Mouse (Mus musculus) hindbrain, embryonic 15.5 days (tissue): ENCODE data around the gene Tenm3. TPM values are rescaled to one million over a fixed set of nuclear protein-coding genes. Genes with fewer than 3 reads are reported as not detected.

Experiments
- ATAC-seq: fragments of 200-750 bp; cut with Nextera tagmentation; 2 replicates; pipeline ENCODE4 v1.8.0; 2017; ENCODE audit warnings: low read depth, moderate number of reproducible peaks, moderate TSS enrichment; ENCODE audit not compliant: low FRiP score
- H3K27ac ChIP-seq: fragments of 300-500 bp; sonication (generic); replicated peaks from 2 replicates; pipeline ENCODE4 v1.5.1; 2015; ENCODE audit warnings: mild to moderate bottlenecking, inconsistent platforms
- H3K27me3 ChIP-seq: fragments of 300-500 bp; sonication (generic); 2 replicates; pipeline ENCODE4 v1.6.1; 2015; ENCODE audit warnings: control low read depth, inconsistent platforms
- H3K36me3 ChIP-seq: fragments of 300-500 bp; sonication (generic); 2 replicates; pipeline ENCODE4 v1.6.1; 2015; ENCODE audit warnings: control low read depth, inconsistent platforms
- H3K4me1 ChIP-seq: fragments of 300-500 bp; sonication (generic); replicated peaks from 2 replicates; pipeline ENCODE4 v1.6.1; 2015; ENCODE audit warnings: control low read depth, inconsistent platforms
- H3K4me2 ChIP-seq: fragments of 300-500 bp; sonication (generic); 2 replicates; pipeline ENCODE4 v1.6.1; 2015; ENCODE audit warnings: moderate library complexity, mild to moderate bottlenecking, inconsistent platforms
- H3K4me3 ChIP-seq: fragments of 300-500 bp; sonication (generic); 2 replicates; pipeline ENCODE4 v1.5.1; 2015; ENCODE audit warnings: mild to moderate bottlenecking, inconsistent platforms
- H3K9ac ChIP-seq: fragments of 300-500 bp; sonication (generic); 2 replicates; pipeline ENCODE4 v1.6.1; 2015; ENCODE audit warnings: inconsistent platforms
- H3K9me3 ChIP-seq: fragments of 300-500 bp; sonication (generic); 2 replicates; pipeline ENCODE4 v1.6.1; 2016; ENCODE audit warnings: control low read depth, inconsistent platforms
- WGBS: fragments of 180-500 bp; shearing (Covaris S2); methylation state at CpG from one replicate; pipeline ENCODE4 v1.1.7; 2015; 5-methylcytosine and 5-hydroxymethylcytosine counted together
- polyA plus RNA-seq: library from polyadenylated mRNA; unstranded; fragments of >200 nt; fragmentation: Nextera tagmentation; extraction: Ambion mirVana; gene quantifications from 2 replicates; pipeline ENCODE4 v1.2.1, GENCODE M21; 2015

Gene Tenm3
- polyA plus RNA-seq, 1 experiment from 2014 or later, result 32.7 TPM

DNA sequence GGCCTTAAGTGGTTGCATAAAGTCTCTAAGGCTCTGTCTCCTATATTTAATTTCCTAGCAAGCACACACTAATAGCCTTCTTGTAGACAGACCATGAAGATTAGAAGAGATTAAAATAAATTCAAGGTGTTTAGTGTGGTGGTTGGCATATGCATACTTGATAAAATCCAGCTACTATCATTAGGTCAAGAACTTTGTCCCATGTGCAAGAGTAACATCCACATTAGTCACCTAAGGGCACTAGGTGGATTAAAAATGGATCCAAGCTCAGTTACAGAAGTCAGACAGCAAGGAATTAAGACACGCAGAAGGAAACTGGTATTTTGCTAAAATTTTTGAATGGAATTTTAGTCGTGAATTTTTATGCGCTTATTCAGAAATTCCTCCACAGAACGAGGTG, 155.0 kb downstream of the Tenm3 start:
- WGBS, result 91% methylated on average over 4 of the region's 4 CpGs
- ATAC-seq, result no peak

DNA sequence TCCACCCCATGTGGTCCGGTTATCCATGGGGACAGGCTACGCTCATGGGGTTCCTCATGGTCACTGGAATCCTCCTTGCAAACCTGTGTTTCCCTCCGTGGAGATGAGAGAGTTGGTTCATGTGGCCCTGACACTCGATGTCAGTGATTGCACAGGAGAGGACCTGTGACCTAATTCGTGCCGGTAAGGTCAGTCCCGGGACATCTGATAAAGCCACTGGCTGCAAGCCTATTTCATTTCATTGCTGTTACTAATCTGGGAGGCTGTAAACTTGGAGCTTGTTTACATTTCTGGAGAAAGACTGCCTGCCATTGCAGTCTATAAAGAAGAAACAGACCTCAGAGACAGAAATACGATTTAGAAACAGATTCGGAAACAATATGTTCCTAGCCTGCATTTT, 155.6 kb downstream of the Tenm3 start:
- Histone ChIP-seq H3K9ac (no peak overlapping the region), H3K4me2 (no peak overlapping the region), H3K27me3 (no peaks in the 10 kb centered on the region), H3K4me1 (no peaks in the 10 kb centered on the region), H3K4me3 (no peak overlapping the region), H3K9me3 (no peaks in the 10 kb centered on the region), H3K27ac (no peak overlapping the region), H3K36me3 (no peaks in the 10 kb centered on the region)
- 84% methylated on average over 9 of the region's 9 CpGs for WGBS
- no peak for ATAC-seq

More for the DNA sequence above, 155.0 kb downstream of the Tenm3 start:
- no peak overlapping the region for H3K27ac ChIP-seq
- no peak overlapping the region for H3K9ac ChIP-seq
- H3K27me3 ChIP-seq, result no peaks in the 10 kb centered on the region
- no peaks in the 10 kb centered on the region for H3K36me3 ChIP-seq
- no peaks in the 10 kb centered on the region for H3K4me1 ChIP-seq
- no peak overlapping the region for H3K4me2 ChIP-seq
- no peaks in the 10 kb centered on the region for H3K9me3 ChIP-seq
- no peak overlapping the region for H3K4me3 ChIP-seq

DNA sequence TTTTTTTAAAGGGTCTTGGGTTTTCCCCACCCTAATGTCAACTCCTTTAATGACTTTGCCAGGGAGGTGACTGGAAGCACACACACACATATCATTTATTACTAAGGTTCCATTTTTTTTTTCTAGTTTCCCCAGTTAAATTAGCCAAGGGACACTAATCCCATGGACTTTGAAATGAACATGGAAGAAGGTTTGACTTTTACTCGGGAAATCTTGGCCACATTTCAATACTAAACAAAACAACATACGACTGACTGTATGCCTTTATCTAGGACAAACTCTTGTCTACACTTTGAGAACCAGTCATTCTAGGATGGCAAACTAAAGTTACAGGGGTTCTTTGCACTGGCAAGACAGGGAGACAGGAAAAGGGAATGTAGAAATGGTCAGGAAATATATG, 170.3 kb downstream of the Tenm3 start:
- no peaks in the 10 kb centered on the region for H3K27me3 ChIP-seq
- WGBS, result 86% methylated on average over 2 of the region's 2 CpGs
- ATAC-seq, result no peak
- no peak overlapping the region for H3K4me3 ChIP-seq
- H3K36me3 ChIP-seq, result no peaks in the 10 kb centered on the region
- H3K4me1 ChIP-seq, result no peaks in the 10 kb centered on the region
- H3K4me2 ChIP-seq, result no peak overlapping the region
- H3K27ac ChIP-seq, result no peak overlapping the region
- no peaks in the 10 kb centered on the region for H3K9me3 ChIP-seq
- no peak overlapping the region for H3K9ac ChIP-seq

DNA sequence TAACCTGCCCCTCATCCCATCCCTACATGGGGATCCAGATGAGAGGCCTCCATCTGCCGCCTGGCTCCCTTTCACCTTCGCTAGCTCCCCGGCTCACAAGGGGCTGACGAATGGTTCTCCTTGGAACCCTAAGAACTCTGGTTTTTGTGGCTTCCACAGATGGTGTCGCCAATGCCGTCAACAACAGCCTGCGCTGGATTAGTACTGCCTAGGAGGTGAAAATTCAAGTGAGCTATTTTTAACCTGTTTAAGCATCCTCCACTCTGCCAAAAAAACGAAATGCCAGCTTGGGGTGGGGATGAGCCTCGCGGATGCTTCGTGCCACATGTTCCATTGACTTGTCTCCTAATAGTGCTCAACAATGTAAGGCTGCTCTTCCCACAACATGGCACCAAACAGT, 171.3 kb downstream of the Tenm3 start:
- H3K4me3 ChIP-seq, result no peak overlapping the region
- H3K9ac ChIP-seq, result no peak overlapping the region
- no peaks in the 10 kb centered on the region for H3K4me1 ChIP-seq
- ATAC-seq, result no peak
- no peaks in the 10 kb centered on the region for H3K9me3 ChIP-seq
- WGBS, result 92% methylated on average over 11 of the region's 11 CpGs
- no peaks in the 10 kb centered on the region for H3K27me3 ChIP-seq
- no peak overlapping the region for H3K4me2 ChIP-seq
- H3K36me3 ChIP-seq, result no peaks in the 10 kb centered on the region
- H3K27ac ChIP-seq, result no peak overlapping the region

DNA sequence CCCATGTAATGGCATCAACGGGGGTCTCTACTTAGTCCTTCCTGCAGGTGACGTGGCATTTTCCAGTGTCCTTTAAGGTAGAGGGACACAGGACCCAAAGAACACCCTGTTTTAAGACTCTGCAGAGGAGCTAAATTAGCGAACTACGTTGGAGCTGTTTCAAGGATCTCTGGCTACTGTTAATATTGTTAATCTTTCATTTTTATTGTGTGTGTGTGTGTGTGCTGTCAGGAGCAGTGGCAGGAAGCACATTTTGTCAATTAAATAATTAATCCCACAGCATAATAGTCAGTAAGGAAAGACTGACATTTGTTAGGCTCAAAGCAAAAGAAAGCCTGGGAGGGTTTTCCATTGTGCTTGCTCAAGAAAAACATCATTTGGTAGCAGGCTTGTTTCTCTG, 172.4 kb downstream of the Tenm3 start:
- H3K27me3 ChIP-seq, result no peaks in the 10 kb centered on the region
- H3K9me3 ChIP-seq, result no peaks in the 10 kb centered on the region
- no peak overlapping the region for H3K4me2 ChIP-seq
- H3K4me1 ChIP-seq, result no peaks in the 10 kb centered on the region
- no peak overlapping the region for H3K4me3 ChIP-seq
- H3K9ac ChIP-seq, result no peak overlapping the region
- WGBS, result 60% methylated on average over 4 of the region's 4 CpGs
- H3K27ac ChIP-seq, result no peak overlapping the region
- no peaks in the 10 kb centered on the region for H3K36me3 ChIP-seq
- no peak for ATAC-seq

DNA sequence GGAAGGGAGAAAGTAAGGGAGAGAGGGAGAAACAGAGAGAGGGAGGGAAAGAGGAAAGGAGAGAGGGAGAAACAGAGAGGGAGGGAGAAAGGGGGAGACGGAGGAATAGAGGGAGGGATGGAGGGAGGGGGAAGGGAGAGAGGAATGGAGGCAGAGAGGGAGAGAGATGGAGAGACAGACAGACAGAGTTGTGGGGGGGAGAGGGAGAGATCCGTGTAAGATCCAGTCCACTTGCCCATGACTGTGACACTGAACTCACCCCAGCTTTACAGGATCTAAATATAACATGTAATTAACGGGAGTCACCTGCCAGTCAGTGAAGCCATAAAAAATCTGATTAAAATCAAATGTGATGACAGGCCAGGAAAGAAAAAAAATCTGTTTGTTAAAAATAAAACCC, 172.9 kb downstream of the Tenm3 start:
- Histone ChIP-seq H3K4me1 (no peaks in the 10 kb centered on the region), H3K9me3 (no peaks in the 10 kb centered on the region), H3K36me3 (no peaks in the 10 kb centered on the region), H3K4me2 (no peak overlapping the region), H3K27ac (no peak overlapping the region), H3K9ac (no peak overlapping the region), H3K4me3 (no peak overlapping the region), H3K27me3 (no peaks in the 10 kb centered on the region)
- no peak for ATAC-seq
- WGBS, result 55% methylated on average over 3 of the region's 3 CpGs

DNA sequence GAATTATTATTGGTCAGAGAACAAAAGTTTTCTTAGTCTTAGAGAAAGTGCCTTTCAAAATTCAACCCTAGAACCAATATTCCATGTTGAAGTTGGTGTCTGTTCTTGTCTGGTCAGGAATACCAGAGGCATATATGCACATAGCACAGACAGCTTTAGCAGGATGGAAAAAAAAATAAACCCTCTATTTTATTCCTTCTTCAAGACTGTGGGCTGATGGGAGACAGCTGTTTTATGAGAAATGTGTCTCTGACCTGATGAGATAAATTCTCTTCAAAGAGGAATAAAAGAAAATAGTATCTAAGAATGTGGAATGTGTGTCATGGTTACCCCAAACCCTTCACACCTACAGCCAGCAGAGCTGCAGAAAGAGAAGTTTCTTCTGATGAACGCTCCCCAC, 173.4 kb downstream of the Tenm3 start:
- H3K9me3 ChIP-seq, result no peaks in the 10 kb centered on the region
- no peak overlapping the region for H3K4me3 ChIP-seq
- no peak overlapping the region for H3K4me2 ChIP-seq
- no peak overlapping the region for H3K9ac ChIP-seq
- H3K4me1 ChIP-seq, result no peaks in the 10 kb centered on the region
- WGBS, result 75% methylated on average over 1 of the region's 1 CpGs
- H3K36me3 ChIP-seq, result no peaks in the 10 kb centered on the region
- no peaks in the 10 kb centered on the region for H3K27me3 ChIP-seq
- H3K27ac ChIP-seq, result no peak overlapping the region
- ATAC-seq, result no peak

GRCm38 (mm10) chr8:48665193-48665592, 178.6 kb downstream of the Tenm3 start:
- Histone ChIP-seq H3K9ac (no peak overlapping the region), H3K27ac (no peak overlapping the region), H3K36me3 (no peaks in the 10 kb centered on the region), H3K9me3 (no peaks in the 10 kb centered on the region), H3K27me3 (no peaks in the 10 kb centered on the region), H3K4me1 (no peaks in the 10 kb centered on the region), H3K4me2 (no peak overlapping the region), H3K4me3 (no peak overlapping the region)
- no peak for ATAC-seq
- 81% methylated on average over 3 of the region's 3 CpGs for WGBS

DNA sequence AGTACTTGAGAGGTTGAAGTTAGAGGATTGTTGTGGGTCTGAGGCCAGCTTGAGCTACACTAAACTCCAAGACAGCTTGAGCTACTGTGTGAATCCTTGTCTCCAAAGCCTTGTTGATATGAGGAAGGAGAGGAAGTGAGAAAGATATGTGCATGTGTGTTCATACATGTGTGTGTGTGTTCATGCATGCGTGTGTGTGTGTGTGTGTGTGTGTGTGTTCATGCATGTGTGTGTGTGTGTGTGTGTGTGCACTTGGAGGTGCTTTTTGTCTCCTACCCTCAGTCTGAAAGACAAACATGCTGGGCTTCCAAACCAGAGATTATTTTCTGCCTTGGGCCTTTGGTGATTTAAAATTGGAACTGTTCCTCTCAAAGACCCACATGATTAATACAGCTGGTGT, 184.5 kb downstream of the Tenm3 start:
- Histone ChIP-seq H3K4me2 (no peak overlapping the region), H3K9ac (no peak overlapping the region), H3K4me3 (no peak overlapping the region), H3K27ac (no peak overlapping the region), H3K9me3 (no peaks in the 10 kb centered on the region), H3K27me3 (no peaks in the 10 kb centered on the region), H3K36me3 (no peaks in the 10 kb centered on the region), H3K4me1 (no peaks in the 10 kb centered on the region)
- 92% methylated on average over 1 of the region's 1 CpGs for WGBS
- ATAC-seq, result no peak

DNA sequence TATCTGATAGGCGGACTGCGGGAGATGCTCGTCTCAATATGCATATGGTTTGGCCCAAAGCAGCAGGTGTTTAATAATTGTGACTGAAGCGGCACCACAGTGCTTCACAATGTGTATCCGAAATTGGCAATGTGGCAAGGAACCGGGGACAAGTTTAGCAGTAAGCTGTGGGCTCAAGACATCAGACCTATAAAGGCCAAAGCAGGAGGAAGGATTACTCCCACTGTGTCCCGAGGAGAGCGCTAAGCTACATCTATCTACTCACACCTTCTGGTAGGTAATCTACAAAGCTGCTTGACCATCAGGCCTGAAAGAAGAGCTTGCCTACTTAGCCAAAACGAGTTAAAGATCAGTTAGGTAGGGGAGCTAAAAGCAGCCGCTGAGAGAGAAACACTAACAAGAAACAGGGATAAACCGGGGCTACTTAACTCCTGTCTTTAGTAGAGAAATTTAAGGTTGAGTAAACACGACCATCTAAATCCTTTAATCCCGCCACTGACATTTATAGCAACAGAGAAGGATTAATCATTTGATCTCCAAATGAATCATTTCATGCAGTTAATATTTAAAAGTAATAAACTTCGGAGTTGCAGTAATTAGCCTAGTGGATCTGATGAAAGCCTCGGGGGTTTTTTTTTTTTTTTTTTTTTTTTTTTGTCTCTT, 188.2 kb downstream of the Tenm3 start:
- ATAC-seq, result no peak
- H3K4me2 ChIP-seq, result no peak overlapping the region
- no peak overlapping the region for H3K9ac ChIP-seq
- H3K27me3 ChIP-seq, result no peaks in the 10 kb centered on the region
- H3K27ac ChIP-seq, result no peak overlapping the region
- H3K36me3 ChIP-seq, result no peaks in the 10 kb centered on the region
- 74% methylated on average over 15 of the region's 15 CpGs for WGBS
- H3K9me3 ChIP-seq, result no peaks in the 10 kb centered on the region
- no peak overlapping the region for H3K4me3 ChIP-seq
- H3K4me1 ChIP-seq, result no peaks in the 10 kb centered on the region

GRCm38 (mm10) chr8:48649845-48650244, 193.9 kb downstream of the Tenm3 start:
- ATAC-seq, result no peak
- no peaks in the 10 kb centered on the region for H3K9me3 ChIP-seq
- WGBS, result 88% methylated on average over 7 of the region's 7 CpGs

DNA sequence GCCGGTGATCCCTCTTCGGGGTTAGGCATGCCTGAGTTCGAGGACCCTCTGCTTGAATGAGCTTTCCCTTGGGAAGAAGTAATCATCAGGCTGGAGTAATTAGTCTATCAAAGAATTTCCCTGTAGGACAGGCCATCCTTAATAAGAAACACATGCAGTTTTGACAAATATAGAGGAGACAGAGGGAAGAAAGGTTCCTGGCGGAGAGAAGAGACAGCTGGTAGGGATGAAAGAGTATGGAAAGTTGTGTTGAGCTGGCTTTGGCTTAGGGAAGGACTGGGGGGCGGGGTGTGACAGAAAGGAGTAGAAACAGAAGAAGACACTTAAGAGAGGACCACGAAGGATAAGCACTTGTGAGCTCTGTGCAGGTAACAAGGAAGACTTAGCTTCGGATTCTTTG, 194.3 kb downstream of the Tenm3 start:
- ATAC-seq, result no peak
- H3K4me1 ChIP-seq, result no peaks in the 10 kb centered on the region
- H3K9me3 ChIP-seq, result no peaks in the 10 kb centered on the region
- no peak overlapping the region for H3K27ac ChIP-seq
- no peak overlapping the region for H3K4me2 ChIP-seq
- no peak overlapping the region for H3K4me3 ChIP-seq
- no peak overlapping the region for H3K9ac ChIP-seq
- H3K27me3 ChIP-seq, result no peaks in the 10 kb centered on the region
- H3K36me3 ChIP-seq, result no peaks in the 10 kb centered on the region
- 80% methylated on average over 7 of the region's 7 CpGs for WGBS

More at GRCm38 (mm10) chr8:48649845-48650244, 193.9 kb downstream of the Tenm3 start:
- no peak overlapping the region for H3K4me2 ChIP-seq
- no peaks in the 10 kb centered on the region for H3K36me3 ChIP-seq
- no peak overlapping the region for H3K27ac ChIP-seq
- H3K9ac ChIP-seq, result no peak overlapping the region
- no peaks in the 10 kb centered on the region for H3K4me1 ChIP-seq
- no peak overlapping the region for H3K4me3 ChIP-seq
- H3K27me3 ChIP-seq, result no peaks in the 10 kb centered on the region

- no peak overlapping the region for H3K4me2 ChIP-seq
- H3K9me3 ChIP-seq, result no peaks in the 10 kb centered on the region
- no peak overlapping the region for H3K4me3 ChIP-seq
- H3K36me3 ChIP-seq, result no peaks in the 10 kb centered on the region
- ATAC-seq, result no peak
- H3K27me3 ChIP-seq, result no peaks in the 10 kb centered on the region
- H3K27ac ChIP-seq, result no peak overlapping the region
- 77% methylated on average over 18 of the region's 18 CpGs for WGBS
- no peaks in the 10 kb centered on the region for H3K4me1 ChIP-seq
- no peak overlapping the region for H3K9ac ChIP-seq
Observed at GRCm38 (mm10) chr8:48646110-48646509, 197.6 kb downstream of the Tenm3 start.
